Mouse (Mus musculus): ENCODE data around the gene S1pr5.

GRCm38 (mm10) chr9:21206848-21207247 is 41.4 kb downstream of the S1pr5 start:
- no peak for TF ChIP-seq CTCF (IDR thresholded peaks at IDR 0.05; ENCODE audit: low read depth)
- TF ChIP-seq EP300 (IDR thresholded peaks at IDR 0.05; ENCODE audit: low read depth), result no peak

All from liver, postnatal 0 days (tissue).